Mouse (Mus musculus) inflammation-experienced regulatory T-cells, adult 6 months (primary cell): ENCODE data around the gene Ppp1r10. TPM values are rescaled to one million over a fixed set of nuclear protein-coding genes. Genes with fewer than 3 reads are reported as not detected.

Experiments
- ATAC-seq: one replicate; pipeline ENCODE4 v1.8.0; 2017
- polyA plus RNA-seq, 3 experiments: library from polyadenylated mRNA; unstranded; fragments of 100-300 nt; shearing (Covaris generic); gene quantifications; one replicate each; pipeline ENCODE4 v1.2.1; 2017

The Ppp1r10 gene
- polyA plus RNA-seq, 3 experiments from 2014 or later = 49.4 to 63.1 (median 51.7) TPM

DNA sequence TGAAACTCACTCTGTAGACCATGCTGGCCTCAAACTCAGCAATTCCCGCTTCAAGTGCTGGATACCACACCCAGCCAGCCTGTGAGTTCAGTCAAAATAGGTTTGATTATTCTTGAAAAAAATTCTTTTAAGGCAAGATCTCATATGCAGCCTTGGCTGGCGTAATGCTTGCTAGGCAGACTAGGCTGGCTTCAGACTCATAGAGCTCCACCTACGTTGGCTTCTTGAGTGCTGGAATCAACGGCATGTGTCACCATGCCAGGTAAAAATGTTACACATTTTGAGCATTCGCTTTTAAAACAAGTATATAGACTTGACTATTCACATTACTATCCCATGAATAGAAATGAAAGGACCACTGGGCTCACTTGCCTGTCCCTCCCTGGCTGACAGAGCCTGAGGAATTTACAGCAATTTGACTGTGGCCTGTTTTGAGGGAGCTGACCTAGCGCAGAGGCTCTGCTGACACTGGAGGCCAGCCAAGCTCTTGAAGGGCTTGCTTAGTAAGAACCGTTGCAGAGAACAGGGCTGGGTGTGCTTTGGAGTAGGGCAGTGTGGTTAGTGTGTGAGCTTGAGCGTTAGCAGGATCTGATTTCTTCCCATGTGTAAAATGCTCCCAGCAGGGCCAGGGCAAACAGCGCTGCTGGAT is 12.8 kb upstream of the Ppp1r10 start:
- ATAC-seq = no peak

DNA sequence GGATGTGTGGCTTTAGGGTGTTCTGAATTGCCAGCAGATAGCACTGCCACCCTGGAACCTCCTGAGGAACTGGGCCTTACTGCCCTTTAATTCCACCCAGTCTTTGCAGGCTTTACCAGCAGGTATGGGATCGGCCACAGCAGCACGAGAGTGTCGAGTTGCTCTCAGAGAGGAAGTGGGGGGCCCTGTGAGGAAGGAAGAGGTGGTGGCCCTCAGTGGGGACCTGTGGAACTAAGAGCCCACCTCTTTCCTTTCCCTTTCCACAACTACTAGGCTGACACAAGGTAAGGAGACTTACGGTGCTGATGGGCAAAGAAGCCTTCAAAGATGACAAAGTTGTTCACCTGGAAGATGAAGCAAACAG is 12.3 kb upstream of the Ppp1r10 start:
- ATAC-seq = no peak

DNA sequence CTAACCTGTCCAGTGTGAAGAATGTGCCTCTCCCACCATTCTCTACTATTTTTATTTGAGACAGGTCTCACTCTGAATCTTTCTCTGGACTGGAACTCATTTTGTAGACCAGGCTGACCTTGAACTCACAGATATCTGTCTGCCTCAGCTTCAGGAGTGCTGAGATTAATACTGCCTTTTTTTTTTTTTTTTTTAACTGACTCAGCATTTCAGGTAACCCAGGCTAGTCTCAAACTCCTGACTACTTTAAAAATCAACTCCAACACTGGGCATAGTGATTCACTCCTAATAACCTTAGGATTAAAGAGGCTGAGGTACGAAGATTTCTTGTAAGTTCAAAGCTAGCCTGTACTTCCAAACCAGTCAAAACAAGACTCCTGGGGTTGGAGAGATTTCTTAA is 10.6 kb upstream of the Ppp1r10 start:
- ATAC-seq = no peak

DNA sequence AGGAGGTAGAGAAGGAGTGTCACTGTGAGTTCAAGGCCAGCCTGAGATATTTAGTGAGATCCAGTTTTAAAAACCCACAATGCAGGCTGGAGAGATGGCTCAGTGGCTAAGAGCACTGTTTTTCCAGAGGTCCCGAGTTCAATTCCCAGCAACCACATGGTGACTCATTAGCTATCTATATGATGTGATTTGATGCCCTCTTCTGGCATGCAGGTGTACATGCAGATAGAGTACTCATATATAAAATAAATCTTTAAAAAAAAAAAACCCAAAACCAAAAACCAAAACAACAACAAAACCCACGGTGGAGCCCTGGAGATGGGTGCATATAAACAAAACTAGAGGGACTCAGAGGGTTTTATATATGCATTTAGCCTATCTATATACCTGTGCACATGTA is 8.6 kb upstream of the Ppp1r10 start:
- ATAC-seq = no peak

DNA sequence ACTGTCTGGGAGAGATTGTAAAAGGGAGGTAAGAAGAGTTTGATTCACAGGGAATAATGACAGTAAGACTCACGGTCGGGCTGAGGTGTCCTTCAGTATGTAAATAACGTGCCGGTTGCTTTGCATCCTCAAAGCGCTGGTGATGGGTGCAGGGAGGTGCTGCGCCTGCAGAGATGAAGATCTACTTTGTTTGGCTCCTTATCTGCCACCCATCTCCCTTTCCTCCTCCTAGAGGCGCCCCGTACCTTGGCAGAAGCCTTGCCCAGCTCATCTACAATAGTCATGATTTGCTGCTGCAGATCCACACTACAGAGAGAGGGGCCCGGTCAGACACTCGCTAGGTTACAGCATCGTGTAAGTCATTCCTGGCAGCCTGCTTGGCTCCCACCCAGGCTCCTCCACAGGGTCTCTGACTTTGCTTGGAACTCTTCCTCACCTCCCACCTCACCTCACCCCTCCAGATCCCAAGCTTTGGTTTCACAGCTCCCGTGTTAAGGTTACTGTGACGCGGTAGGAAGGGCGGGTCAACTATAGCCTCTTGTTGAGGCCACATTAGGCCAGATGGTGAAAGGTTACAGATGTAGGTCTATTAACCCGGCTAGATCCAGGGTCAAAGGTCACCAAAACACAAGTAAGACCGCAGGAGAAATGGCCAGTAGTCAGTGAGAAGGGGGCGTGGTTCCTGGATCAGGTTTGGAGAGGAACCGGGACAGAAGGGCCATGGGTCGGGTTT is 6.9 kb upstream of the Ppp1r10 start:
- ATAC-seq = peak; percentile 19

DNA sequence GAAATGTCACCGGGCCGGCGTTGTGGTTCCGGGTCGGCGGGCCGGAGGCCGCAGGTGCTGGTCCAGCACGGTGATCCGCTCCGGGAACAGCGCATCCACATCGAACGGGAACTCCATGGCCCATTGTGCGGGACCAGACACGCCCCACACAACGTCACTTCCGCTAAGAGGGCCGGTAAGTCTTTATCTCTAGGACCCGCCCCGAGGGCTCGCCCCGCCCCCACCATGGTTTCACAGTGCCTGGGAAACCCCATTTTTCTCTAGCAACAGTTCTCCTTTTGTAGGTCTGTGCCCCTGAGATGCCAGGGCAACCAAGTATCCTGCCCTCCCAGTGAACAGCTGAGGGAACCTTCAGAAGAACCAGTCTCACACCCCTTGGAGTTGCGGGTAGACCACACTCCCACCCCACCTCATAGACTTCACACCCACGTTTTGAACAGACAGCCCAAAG is 6.3 kb upstream of the Ppp1r10 start, which contains the start of gene Atat1:
Gene Atat1 (minus strand): TSS at position 157 of the 451 bp plus-strand sequence.
- ATAC-seq = peak; percentile 95

DNA sequence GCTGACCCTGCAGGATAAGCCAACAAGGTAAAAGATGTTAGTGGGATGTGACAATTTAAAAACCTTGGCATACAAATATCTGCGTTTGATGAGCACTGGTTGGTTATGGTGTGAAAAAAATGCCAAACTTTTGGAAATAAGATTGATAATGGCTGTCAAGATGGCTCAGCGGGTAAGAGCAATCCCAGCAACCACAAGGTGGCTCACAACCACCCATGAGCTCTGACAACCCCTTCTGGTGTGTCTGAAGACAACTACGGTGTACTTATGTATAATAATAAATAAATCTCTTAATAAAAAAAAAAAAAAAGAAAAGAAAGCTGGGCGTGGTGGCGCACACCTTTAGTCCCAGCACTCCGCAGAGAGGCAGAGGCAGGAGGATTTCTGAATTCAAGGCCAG is 1.3 kb upstream of the Ppp1r10 start:
- no peak for ATAC-seq

DNA sequence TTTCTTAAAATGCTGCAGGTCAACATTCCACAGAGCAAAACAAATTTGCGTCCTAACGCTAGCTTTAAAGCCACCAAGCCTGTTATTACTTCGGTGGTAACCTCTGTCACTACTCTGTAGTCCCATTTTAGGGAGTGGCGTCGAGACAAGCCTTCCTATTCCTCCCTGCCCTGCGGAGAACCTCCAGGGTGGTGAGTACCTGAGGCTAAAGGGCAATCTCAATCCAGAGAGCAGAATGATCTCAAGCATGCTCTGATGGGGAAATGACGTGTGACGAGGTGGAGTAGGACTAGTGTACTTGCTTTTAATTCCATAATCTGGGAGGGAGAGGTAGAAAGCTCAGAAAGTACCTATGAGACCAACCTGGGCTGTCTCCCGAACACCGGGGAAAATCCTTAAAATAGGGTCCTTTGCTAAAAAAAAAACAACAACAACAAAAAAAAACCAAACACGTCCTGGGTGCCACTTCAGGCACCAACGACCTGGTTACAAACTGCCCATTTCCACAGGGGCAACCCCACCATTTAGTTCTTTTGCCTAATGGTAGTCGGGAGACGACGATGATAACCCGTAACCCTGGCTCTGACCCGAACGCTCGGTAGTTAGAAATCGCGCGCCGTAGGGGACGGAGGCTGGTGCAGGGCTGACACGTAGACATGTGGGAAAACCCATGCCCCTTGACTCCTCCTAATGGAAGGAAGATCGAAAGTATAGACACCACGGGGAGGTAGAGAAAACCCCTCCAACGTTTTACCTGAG is 517 bp upstream of the Ppp1r10 start:
- peak; percentile 0 for ATAC-seq

DNA sequence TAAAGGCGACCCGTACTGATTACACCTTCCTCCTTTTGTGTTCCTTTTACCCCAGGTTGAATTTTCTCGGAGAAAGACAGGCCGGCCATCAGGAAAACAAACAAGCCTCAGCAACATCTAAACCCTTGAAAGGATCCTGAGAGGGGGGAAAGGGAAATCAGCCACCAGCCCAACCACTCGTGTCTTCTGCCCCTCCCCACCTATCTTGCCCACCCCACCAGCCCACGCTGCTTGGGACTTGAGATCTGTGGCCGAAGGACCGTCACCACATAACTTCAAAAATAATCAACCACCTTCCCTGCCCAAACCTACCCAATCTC is 869 bp downstream of the Ppp1r10 start:
- no peak for ATAC-seq

DNA sequence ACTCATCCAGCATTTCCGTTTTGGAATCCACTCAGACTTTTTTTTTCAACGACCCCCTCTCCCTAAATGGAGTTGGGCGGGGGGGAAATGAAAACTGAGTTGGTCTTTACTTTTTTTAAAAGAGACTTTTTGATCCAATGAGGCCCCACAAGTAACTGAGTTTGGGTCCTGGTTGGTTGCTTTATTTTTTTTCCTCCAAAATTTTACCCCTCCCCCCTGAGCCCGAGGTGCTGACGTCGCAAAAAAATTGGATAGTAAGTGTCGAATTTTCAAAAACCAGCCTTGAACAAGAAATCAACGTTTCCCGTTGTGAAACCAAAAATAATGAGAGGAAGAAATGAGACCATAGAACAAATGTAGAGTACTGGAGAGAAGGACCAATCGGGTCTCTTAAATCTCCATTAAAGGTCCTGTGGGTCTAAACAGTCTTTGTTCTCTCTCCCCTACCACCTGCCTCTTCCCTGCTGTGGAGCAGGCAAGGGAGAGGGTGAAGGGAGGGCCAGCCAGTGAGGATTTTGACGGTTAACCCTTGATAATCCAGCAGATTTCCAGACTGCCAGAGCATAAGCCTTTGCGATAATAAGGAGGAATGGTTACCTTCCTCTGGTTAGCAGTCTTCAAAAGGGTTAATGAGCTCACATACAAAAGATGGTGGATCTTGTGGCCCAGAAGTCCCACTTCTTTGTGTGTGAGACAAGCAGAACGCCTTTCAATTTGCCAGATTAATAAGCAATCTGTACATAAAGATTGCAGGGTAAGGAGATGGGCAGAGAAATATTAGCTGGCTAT is 1.4 kb downstream of the Ppp1r10 start:
- no peak for ATAC-seq

DNA sequence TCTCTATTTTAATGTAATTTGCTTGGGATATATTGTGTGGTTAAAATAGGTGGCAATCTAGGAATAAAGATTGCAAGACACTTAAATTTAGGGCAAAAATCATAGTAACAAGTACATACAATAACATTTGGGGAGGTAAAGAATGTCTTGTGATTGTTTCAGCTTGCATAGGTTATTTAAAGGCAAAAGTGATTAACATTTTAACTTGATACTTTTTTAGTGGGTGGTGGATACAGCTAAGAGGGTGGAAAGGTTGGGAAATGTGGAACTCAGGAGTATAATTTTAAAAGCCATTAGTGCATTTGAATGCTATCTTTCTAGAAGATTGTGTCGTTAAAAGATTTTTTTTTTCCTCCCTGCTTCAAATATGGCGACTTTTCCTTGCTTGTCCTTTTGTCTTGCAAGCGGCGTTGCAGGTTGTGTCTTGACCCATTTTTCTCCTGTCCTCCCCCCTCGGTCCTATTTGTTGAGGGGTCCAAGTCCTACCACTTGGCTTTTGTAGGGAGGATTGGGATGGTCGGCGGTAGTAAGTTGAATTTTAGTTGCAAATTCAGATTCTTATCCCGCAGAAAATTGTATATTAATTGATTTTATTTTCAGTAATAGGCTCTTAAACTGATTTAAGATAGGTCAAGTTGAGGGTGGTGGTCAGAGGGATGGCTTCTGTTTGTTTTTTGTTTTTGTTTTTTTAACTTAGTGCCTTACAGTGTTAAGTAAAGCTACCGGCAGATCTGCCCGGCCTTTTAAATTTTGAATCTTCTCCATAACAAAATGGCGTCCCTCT is 2.2 kb downstream of the Ppp1r10 start:
- ATAC-seq = no peak

DNA sequence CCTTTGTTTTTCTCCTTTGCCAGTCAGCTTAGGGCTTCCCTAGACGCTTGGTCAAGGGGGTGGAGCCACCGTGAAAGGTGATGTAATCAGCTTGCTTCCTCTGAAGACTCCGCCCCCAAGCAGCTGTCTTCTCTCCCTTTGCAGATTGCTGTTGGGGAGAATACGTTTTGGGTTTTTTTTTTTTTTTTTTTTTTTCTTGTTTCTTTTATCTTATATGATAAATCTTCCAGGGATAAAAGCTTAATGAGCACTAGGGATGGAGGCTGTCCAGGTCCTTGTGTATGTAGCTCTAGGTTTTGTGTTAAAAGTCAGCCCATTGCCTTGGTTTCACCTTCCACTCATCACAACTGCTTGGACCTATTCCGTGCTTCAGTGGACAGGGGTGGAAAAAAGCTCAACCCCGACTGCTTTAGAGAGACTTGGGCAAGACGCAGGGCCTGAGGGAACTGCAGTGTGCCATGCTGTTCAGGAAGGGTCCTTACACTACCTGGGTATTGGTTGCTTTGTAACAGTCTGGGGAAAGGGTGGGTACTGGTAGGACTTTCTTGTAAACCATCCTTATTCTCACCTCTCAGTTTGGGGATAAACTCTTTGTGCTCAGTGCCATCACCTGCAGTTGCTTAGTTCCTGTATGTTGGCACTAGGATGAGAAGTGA is 3.0 kb downstream of the Ppp1r10 start:
- ATAC-seq = peak; percentile 57

DNA sequence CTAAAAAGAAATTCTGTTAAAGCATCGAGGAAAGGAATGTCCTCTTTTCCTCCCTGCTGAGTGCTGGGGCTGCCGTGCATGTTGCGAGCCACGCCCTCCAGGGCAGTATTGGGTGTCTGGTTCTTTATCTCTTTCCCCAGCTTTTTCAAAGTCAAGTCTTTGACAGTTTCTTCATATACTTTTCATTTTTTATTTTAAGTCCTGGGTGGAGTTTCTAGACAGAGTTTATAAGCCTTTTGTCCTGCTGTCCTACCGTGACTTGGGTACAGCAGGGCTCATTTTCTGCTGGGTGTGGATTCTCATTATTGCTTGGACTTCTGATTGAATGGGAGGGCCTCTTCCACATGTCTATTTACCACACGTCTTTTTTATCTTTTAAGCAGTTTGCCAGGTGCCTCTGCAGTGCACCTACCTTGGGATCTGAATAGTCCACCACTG is 3.6 kb downstream of the Ppp1r10 start:
- no peak for ATAC-seq

DNA sequence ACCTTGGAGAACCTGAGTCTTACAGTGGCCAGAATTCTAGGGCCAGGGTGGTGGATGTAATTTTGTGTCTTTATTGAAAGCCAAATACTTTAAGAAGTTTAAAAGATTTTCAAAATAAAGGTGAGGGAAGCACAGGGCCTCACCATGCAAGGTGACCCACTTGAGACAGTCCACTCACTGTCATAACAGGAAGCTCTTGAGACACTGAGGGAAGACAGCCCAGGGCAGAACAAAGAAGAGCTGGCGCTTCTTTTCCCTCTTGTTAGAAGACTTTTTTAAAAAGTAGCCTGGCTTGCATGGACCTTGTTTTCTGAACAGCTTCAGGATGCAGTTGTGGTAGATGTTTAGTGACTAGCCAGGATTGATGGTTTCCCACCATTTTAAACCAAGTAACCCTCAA is 4.2 kb downstream of the Ppp1r10 start:
- ATAC-seq = no peak

DNA sequence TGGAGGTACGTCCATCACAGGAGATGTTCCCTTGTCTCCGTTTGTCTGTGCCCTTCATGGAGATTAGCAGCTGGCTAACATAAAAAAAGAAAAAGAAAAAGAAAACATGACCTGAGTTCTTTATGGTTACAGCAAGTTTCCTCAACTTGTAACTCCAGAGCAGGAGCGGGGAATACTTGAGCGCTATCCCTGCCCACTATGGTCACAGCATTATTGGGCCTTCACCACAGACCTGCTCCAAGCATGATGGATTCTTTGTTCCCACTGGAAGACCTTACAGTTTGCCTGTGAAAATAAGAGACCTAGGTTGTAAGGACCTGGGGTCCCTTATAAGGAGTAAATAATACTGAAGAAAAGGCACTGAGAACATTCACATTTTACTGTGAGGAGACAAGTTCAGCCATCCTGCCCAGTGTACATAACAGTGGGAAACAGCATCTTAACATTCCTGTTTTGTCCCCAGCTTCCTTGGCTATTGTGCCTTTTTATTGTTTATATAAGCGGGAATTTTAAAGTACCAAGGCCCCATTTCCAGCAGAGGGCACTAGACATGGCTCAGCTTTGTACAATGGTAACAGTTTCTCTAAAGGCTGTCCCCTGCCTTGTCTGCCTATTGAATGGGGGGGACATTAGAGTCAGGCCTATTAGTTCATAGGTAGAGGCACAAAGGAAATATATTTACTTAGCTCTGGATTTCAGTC is 4.8 kb downstream of the Ppp1r10 start:
- no peak for ATAC-seq

DNA sequence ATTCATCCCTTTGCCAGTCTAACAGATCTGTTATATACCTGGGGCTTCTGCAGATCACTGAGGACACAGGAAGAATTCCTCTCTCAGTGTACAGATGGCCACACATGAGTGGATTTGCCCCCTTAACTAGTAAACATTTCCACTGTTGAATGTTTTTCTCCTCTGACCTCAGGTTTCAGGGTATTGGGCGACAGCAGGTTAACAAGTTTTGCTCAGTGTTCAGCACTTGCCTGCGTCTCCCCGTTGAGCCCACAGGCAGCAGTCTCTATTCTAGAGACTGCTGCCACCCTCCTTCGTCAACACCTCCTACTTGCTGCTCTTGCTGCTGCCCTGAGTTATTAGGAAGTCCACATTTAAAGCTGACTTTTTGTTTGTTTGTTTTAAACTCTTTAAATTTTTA is 5.5 kb downstream of the Ppp1r10 start:
- ATAC-seq = no peak

DNA sequence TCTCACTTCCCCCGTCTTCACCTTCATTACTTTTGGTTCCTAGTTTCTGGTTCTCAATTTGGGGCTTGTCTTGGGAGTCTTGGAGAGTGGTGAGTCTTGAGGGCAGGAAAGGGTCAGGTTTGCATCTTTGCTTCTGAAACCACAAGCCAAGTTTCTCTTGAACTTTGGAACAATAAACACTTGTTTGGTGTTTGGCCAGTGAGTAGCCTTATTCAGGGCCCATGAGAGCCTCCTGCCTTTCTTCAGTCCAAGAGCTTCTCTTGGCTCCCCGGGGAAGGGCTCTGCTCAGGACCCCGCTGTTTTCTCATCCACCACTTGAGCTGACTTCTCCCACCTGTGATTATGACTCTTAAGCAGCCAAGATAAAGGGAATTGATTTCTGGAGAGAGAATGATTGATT is 6.3 kb downstream of the Ppp1r10 start:
- ATAC-seq = no peak

DNA sequence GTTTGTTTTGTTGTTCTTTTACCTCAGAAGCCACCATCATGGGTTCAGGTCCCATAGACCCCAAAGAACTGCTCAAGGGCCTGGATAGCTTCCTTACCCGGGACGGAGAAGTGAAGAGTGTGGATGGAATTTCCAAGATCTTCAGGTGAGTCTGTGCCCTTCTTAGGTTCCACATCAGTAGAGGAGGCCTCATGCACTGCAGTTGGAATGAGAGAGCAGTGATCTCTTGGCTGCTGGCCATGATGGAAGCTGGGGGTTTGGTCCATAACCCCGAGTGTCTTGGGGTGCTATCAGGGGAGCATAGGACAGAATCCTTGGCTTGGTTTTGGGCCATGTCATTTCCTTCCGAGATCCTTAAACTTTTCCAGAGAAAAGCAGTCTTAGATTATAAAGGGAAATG is 7.0 kb downstream of the Ppp1r10 start:
- no peak for ATAC-seq

DNA sequence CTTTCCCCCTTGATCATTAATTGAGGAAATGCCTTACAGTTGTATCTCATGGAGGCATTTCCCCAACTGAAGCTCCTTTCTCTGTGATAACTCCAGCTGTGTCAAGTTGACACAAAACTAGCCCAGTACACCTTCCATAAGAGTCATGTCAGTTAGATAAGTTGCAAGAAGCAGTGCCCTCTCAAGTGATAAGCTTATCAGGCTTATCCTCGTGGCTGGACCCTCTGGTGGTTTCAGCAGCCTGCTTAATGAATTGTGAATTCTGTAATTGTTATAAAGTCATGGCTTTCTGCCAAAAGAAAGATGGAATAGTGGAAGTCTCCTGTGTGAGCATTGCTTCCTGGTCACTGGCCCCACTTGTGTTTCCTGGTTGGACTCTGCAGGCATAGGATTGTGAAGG is 11.2 kb downstream of the Ppp1r10 start:
- no peak for ATAC-seq

DNA sequence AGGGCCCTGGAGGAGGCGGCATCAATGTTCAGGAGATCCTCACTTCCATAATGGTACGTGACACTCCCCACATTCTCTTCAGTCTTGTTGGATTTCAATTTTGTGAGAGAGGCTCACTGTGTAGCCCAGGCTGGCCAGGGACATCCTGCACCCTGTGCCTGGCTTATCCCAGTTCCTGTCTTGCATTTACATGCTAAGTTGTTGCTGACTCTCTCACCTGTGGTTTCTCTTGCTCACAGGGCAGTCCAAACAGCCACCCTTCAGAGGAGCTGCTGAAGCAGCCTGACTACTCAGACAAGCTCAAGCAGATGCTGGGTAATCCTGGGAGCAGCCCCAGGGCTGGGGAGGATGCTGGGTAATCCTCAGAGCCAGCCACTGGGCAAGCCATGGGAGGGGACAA is 13.3 kb downstream of the Ppp1r10 start:
- ATAC-seq = no peak

DNA sequence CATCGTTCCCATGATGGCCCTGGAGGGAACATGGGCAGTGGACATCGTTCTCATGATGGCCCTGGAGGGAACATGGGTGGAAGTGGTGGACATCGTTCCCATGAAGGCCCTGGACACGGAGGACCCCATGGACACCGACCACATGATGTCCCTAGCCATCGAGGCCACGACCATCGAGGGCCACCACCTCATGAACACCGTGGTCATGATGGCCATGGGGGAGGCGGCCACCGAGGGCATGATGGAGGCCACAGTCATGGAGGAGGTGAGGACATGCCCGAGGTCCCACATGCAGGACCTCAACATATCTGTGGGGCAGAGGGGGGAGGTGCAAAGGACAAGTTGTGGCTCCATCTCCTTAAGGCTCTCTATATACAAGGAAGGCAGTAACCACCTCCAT is 14.4 kb downstream of the Ppp1r10 start:
- no peak for ATAC-seq
